Mouse (Mus musculus) hindbrain, embryonic 12.5 days (tissue): ENCODE results near the gene Kpnb1. TPM values are rescaled to one million over a fixed set of nuclear protein-coding genes. Genes with fewer than 3 reads are reported as not detected.
A peak's percentile ranks its signal among the peaks of the same experiment; 100 is the strongest.
"Not testable (repeated sequence)": the region's sequence is repeated elsewhere in the genome, so short reads cannot be mapped to it uniquely, and the experiment has no call there.

ENCODE experiments used
- ATAC-seq: fragments of 200-750 bp; cut with Nextera tagmentation; 2 replicates; pipeline ENCODE4 v1.8.0; 2017; ENCODE audit warnings: moderate TSS enrichment; ENCODE audit not compliant: low FRiP score
- H3K27ac ChIP-seq: fragments of 300-500 bp; sonication (generic); 2 replicates; pipeline ENCODE4 v1.5.1; 2016; ENCODE audit warnings: mild to moderate bottlenecking
- H3K27me3 ChIP-seq: fragments of 300-500 bp; sonication (generic); 2 replicates; pipeline ENCODE4 v1.6.1; 2016; ENCODE audit warnings: mild to moderate bottlenecking
- H3K36me3 ChIP-seq: fragments of 300-500 bp; sonication (generic); 2 replicates; pipeline ENCODE4 v1.6.1; 2016; ENCODE audit warnings: mild to moderate bottlenecking
- H3K4me1 ChIP-seq: fragments of 300-500 bp; sonication (generic); 2 replicates; pipeline ENCODE4 v1.6.1; 2016
- H3K4me2 ChIP-seq: fragments of 300-500 bp; sonication (generic); replicated peaks from 2 replicates; pipeline ENCODE4 v1.6.1; 2016; ENCODE audit warnings: mild to moderate bottlenecking
- H3K4me3 ChIP-seq: fragments of 300-500 bp; sonication (generic); 2 replicates; pipeline ENCODE4 v1.5.1; 2016; ENCODE audit warnings: mild to moderate bottlenecking
- H3K9ac ChIP-seq: fragments of 300-500 bp; sonication (generic); 2 replicates; pipeline ENCODE4 v1.6.1; 2016; ENCODE audit warnings: mild to moderate bottlenecking, moderate library complexity
- H3K9me3 ChIP-seq: fragments of 300-500 bp; sonication (generic); replicated peaks from 2 replicates; pipeline ENCODE4 v1.6.1; 2016; ENCODE audit warnings: mild to moderate bottlenecking
- WGBS: fragments of 180-500 bp; shearing (Covaris S2); methylation state at CpG from one replicate; pipeline ENCODE4 v1.1.7; 2016; 5-methylcytosine and 5-hydroxymethylcytosine counted together
- polyA plus RNA-seq: library from polyadenylated mRNA; unstranded; fragments of >200 nt; fragmentation: Nextera tagmentation; extraction: Ambion mirVana; gene quantifications from 2 replicates; pipeline ENCODE4 v1.2.1, GENCODE M21; 2016

Kpnb1 gene
- polyA plus RNA-seq, 1 experiment from 2014 or later, result 57.8 TPM

DNA sequence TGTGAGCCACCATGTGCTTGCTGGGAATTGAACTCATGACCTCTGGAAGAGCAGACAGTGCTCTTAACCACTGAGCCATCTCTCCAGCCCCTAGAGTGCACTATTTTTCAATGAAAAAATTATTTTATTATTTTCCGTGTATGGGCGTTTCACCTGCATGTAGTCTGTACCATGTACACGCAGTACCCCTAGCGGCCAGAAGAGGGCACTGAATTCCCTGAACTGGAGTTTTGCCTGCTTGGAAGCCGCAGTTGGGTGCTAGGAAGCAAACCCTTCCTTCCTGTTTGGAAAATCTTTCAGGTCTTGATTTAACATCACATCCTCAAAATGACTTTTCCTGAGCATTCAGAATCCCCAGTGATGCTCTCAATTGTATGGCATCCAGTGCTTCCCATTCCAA lies 10.9 kb upstream of the Kpnb1 start:
- Histone ChIP-seq H3K4me1 (no peaks in the 10 kb centered on the region), H3K4me2 (no peak overlapping the region)
- WGBS, result 17% methylated on average over 5 of the region's 5 CpGs

GRCm38 (mm10) chr11:97197021-97197420 lies 9.3 kb upstream of the Kpnb1 start:
- 85% methylated on average over 8 of the region's 8 CpGs for WGBS
- Histone ChIP-seq H3K36me3 (no peaks in the 10 kb centered on the region), H3K9ac (no peak overlapping the region), H3K4me1 (no peaks in the 10 kb centered on the region), H3K9me3 (no peaks in the 10 kb centered on the region), H3K4me3 (no peak overlapping the region), H3K27me3 (no peaks in the 10 kb centered on the region), H3K4me2 (no peak overlapping the region), H3K27ac (no peak overlapping the region)
- ATAC-seq, result no peak

More for the DNA sequence above, 10.9 kb upstream of the Kpnb1 start:
- no peak for ATAC-seq
- Histone ChIP-seq H3K4me3 (no peak overlapping the region), H3K9me3 (no peaks in the 10 kb centered on the region), H3K9ac (no peak overlapping the region), H3K36me3 (no peaks in the 10 kb centered on the region), H3K27ac (no peak overlapping the region), H3K27me3 (no peaks in the 10 kb centered on the region)

DNA sequence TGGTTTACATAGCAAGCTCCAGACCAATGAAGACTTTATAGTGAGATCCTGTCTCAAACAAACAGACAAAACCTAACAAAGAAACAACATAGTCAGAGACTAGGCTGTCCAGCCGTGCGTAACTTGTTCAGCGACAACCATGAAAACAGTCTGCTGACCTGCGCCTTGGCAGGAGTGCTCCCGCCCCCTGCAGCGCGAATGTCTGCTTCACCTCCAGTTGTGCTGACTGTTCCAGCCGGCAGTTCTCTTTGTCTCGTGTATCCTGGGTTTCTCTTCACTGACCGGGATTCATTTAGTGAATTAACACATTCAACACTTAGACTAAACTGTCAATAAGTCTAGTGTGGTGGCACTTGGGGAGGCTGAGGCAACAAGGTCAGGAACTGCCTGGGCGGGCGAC lies 8.9 kb upstream of the Kpnb1 start:
- 55% methylated on average over 12 of the region's 12 CpGs for WGBS

DNA sequence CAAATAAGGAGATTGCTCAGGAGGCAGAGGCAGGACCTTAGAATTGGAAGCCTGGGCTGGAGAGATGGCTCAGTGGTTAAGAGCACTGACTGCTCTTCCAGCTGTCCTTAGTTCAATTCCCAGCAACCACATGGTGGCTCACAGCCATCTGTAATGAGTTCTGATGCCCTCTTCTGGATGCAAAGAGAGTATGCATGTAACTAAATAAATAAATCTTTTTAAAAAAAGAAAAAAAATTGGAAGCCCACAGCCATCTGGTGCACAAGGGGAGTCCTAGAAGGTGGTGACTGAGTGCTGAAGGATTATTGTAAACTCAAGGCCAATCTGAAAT lies 4.9 kb upstream of the Kpnb1 start:
- Histone ChIP-seq H3K4me1 (peaks cover 9% of the 10 kb centered on the region; the same call in 1 of the 2 replicates), H3K9me3 (no peaks in the 10 kb centered on the region), H3K4me3 (no peak overlapping the region), H3K27ac (no peak overlapping the region), H3K9ac (no peak overlapping the region), H3K27me3 (no peaks in the 10 kb centered on the region), H3K36me3 (no peaks in the 10 kb centered on the region), H3K4me2 (no peak overlapping the region)
- no peak for ATAC-seq

More for the DNA sequence above, 8.9 kb upstream of the Kpnb1 start:
- H3K27me3 ChIP-seq, result no peaks in the 10 kb centered on the region
- no peaks in the 10 kb centered on the region for H3K4me1 ChIP-seq
- no peak overlapping the region for H3K4me3 ChIP-seq
- no peaks in the 10 kb centered on the region for H3K9me3 ChIP-seq
- H3K27ac ChIP-seq, result no peak overlapping the region
- H3K36me3 ChIP-seq, result no peaks in the 10 kb centered on the region
- no peak overlapping the region for H3K9ac ChIP-seq
- no peak for ATAC-seq
- no peak overlapping the region for H3K4me2 ChIP-seq

- Histone ChIP-seq H3K4me1 (peaks cover 9% of the 10 kb centered on the region; the same call in 1 of the 2 replicates), H3K9ac (no peak overlapping the region), H3K36me3 (no peaks in the 10 kb centered on the region), H3K9me3 (no peaks in the 10 kb centered on the region), H3K4me2 (no peak overlapping the region), H3K27me3 (no peaks in the 10 kb centered on the region), H3K4me3 (no peak overlapping the region), H3K27ac (no peak overlapping the region)
- 76% methylated on average over 6 of the region's 6 CpGs for WGBS
- ATAC-seq, result no peak
Measured at GRCm38 (mm10) chr11:97191915-97192620, 4.4 kb upstream of the Kpnb1 start.

- H3K27me3 ChIP-seq, result no peaks in the 10 kb centered on the region
- peaks cover 14% of the 10 kb centered on the region for H3K4me1 ChIP-seq
- no peaks in the 10 kb centered on the region for H3K36me3 ChIP-seq
- H3K4me2 ChIP-seq, result no peak overlapping the region
- no peak for ATAC-seq
- no peak overlapping the region for H3K27ac ChIP-seq
- no peak overlapping the region for H3K9ac ChIP-seq
- 94% methylated on average over 6 of the region's 6 CpGs for WGBS
- H3K4me3 ChIP-seq, result no peak overlapping the region
- no peaks in the 10 kb centered on the region for H3K9me3 ChIP-seq
Measured at GRCm38 (mm10) chr11:97190992-97191391, 3.3 kb upstream of the Kpnb1 start.

- not testable (repeated sequence) for H3K9ac ChIP-seq, H3K27ac ChIP-seq, H3K27me3 ChIP-seq, H3K36me3 ChIP-seq, H3K9me3 ChIP-seq, ATAC-seq
- H3K4me1 ChIP-seq, result peaks cover 23% of the 10 kb centered on the region
- WGBS, result 91% methylated on average over 6 of the region's 6 CpGs
- peak overlapping the region; percentile 92; the same call in 1 of the 2 replicates for H3K4me3 ChIP-seq
- H3K4me2 ChIP-seq, result peak overlapping the region; percentile 84
Measured at GRCm38 (mm10) chr11:97189645-97190044, 2.0 kb upstream of the Kpnb1 start.

DNA sequence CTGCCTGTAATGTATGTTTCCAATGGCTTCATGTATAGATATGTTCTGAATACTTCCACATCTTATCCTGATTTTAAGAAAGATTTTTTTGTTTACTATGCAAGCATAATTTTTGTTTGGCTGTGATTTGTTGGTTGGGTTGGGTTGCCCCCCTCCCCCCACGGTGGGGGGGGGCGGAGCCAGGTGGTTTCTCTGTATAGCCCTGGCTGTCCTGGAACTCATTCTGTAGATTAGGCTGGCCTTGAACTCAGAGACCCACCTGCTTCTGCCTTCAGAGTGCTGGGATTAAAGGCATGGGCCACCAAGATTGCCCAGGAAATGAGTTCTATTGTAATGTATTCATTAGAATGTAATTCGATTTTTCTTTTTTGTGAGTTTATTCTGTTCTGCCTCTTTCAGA lies 1.6 kb upstream of the Kpnb1 start:
- Histone ChIP-seq H3K9ac (no peak overlapping the region), H3K4me3 (peak overlapping the region; percentile 92), H3K27me3 (no peaks in the 10 kb centered on the region), H3K27ac (0 out of 2 replicates have a peak overlapping the region, but pooled peaks have one; percentile 94), H3K9me3 (no peaks in the 10 kb centered on the region), H3K4me1 (peaks cover 26% of the 10 kb centered on the region), H3K36me3 (peaks cover 10% of the 10 kb centered on the region), H3K4me2 (peak overlapping the region; percentile 84)
- 54% methylated on average over 3 of the region's 3 CpGs for WGBS
- ATAC-seq, result no peak

GRCm38 (mm10) chr11:97188643-97188955 lies 918 bp upstream of the Kpnb1 start:
- ATAC-seq, result no peak
- Histone ChIP-seq H3K36me3 (peaks cover 16% of the 10 kb centered on the region), H3K4me3 (peak overlapping the region; percentile 92), H3K27ac (peak overlapping the region; percentile 94), H3K4me2 (peak overlapping the region; percentile 84), H3K9ac (peak overlapping the region; percentile 65), H3K27me3 (no peaks in the 10 kb centered on the region), H3K4me1 (peaks cover 26% of the 10 kb centered on the region), H3K9me3 (no peaks in the 10 kb centered on the region)
- under 1% methylated on average over 15 of the region's 15 CpGs for WGBS

GRCm38 (mm10) chr11:97186947-97187763 lies 526 bp downstream of the Kpnb1 start:
- no peaks in the 10 kb centered on the region for H3K9me3 ChIP-seq
- ATAC-seq, result peak; percentile 79
- H3K4me2 ChIP-seq, result peak overlapping the region; percentile 78
- peaks cover 31% of the 10 kb centered on the region for H3K36me3 ChIP-seq
- H3K4me1 ChIP-seq, result peaks cover 26% of the 10 kb centered on the region
- under 1% methylated on average over 70 of the region's 74 CpGs for WGBS
- peak overlapping the region; percentile 92 for H3K4me3 ChIP-seq
- no peaks in the 10 kb centered on the region for H3K27me3 ChIP-seq
- H3K9ac ChIP-seq, result peak overlapping the region; percentile 95
- H3K27ac ChIP-seq, result peak overlapping the region; percentile 98

DNA sequence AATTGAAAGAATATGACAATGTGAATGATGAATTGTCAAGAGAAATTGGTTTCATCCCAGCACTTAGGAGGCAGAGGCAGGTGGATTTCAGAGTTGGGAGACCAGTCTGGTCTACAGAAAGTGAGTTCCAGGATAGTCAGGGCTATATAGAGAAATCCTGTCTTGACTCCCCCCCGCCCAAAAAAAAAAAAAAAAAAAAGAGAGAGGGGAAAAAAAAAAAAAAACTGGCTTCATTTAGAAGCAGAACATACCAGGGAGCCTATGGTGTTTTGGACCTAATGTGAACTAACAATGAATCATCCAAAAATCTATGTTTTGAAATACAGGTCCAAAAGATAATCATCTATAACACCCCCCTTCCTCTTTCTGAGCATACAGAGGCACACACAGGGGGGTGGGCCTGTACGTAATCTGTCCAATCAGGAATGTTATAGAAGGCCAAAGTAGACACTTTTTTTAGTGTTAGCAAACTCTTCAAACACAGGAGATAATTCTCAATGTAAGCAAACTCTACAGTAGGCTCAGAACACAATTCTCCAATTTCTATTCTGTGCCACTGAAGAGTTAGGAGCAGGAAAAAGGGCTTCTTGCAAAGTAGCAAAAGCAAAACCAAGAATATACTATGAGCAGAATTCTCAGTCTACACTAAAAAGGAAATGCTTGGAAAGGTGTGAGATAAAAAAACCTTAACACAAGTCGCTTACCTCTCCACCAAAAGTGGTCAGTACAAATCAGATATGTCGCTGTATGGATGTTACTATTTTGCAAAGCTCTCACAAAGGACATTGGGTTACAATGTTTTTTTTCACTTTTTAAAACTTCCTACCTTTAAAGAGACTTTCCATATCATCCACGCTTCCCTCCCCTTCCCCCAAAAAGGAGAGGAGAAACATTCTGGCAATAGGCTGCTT lies 1.7 kb downstream of the Kpnb1 start:
- ATAC-seq, result no peak
- Histone ChIP-seq H3K36me3 (peaks cover 43% of the 10 kb centered on the region), H3K4me2 (peak overlapping the region; percentile 78), H3K27ac (no peak overlapping the region), H3K4me3 (peak overlapping the region; percentile 92), H3K27me3 (no peaks in the 10 kb centered on the region), H3K9me3 (no peaks in the 10 kb centered on the region), H3K9ac (peak overlapping the region; percentile 95), H3K4me1 (peaks cover 26% of the 10 kb centered on the region)
- 64% methylated on average over 5 of the region's 5 CpGs for WGBS

GRCm38 (mm10) chr11:97184875-97185274 lies 2.8 kb downstream of the Kpnb1 start:
- no peaks in the 10 kb centered on the region for H3K9me3 ChIP-seq
- ATAC-seq, result no peak
- H3K27me3 ChIP-seq, result no peaks in the 10 kb centered on the region
- peaks cover 26% of the 10 kb centered on the region for H3K4me1 ChIP-seq
- H3K4me3 ChIP-seq, result no peak overlapping the region
- H3K9ac ChIP-seq, result no peak overlapping the region
- 89% methylated on average over 5 of the region's 5 CpGs for WGBS
- peaks cover 54% of the 10 kb centered on the region for H3K36me3 ChIP-seq
- no peak overlapping the region for H3K4me2 ChIP-seq
- H3K27ac ChIP-seq, result no peak overlapping the region
